Mouse (Mus musculus) heart, adult 2 months (tissue): ENCODE results near the gene Psmd9. TPM values are rescaled to one million over a fixed set of nuclear protein-coding genes. Genes with fewer than 3 reads are reported as not detected.

Experiments
- DNase-seq, 2 experiments: peaks; one replicate each; pipeline ENCODE4 v3.0.0; 2021
- H3K27ac ChIP-seq: fragments of 200-600 bp; 2 replicates; pipeline ENCODE4 v1.8.1; 2022
- H3K27me3 ChIP-seq: fragments of 200-500 bp; 2 replicates; pipeline ENCODE4 v1.6.1; 2012; ENCODE audit warnings: mild to moderate bottlenecking, low read length, inconsistent platforms, mixed read lengths; ENCODE audit not compliant: control insufficient read depth, insufficient read depth
- H3K36me3 ChIP-seq: fragments of 200-500 bp; 2 replicates; pipeline ENCODE4 v1.6.1; 2012; ENCODE audit warnings: low read length, inconsistent platforms; ENCODE audit not compliant: control insufficient read depth, insufficient read depth
- H3K4me1 ChIP-seq: fragments of 200-500 bp; 2 replicates; pipeline ENCODE4 v1.6.1; 2011; ENCODE audit warnings: low read length; ENCODE audit not compliant: control insufficient read depth, insufficient read depth
- H3K4me3 ChIP-seq: fragments of 200-600 bp; 2 replicates; pipeline ENCODE4 v1.8.1; 2022
- H3K79me2 ChIP-seq: fragments of 200-500 bp; replicated peaks from 2 replicates; pipeline ENCODE4 v1.6.1; 2012; ENCODE audit warnings: mild to moderate bottlenecking, inconsistent platforms, low read length, moderate library complexity, mixed read lengths; ENCODE audit not compliant: control insufficient read depth, insufficient read depth
- H3K9ac ChIP-seq: fragments of 200-500 bp; 2 replicates; pipeline ENCODE4 v1.6.1; 2012; ENCODE audit warnings: low read depth, mild to moderate bottlenecking, control low read depth, inconsistent platforms, low read length, mixed read lengths
- CTCF ChIP-seq: fragments of 200-600 bp; IDR thresholded peaks from 2 replicates; pipeline ENCODE4 v1.8.1; 2022; ENCODE audit warnings: antibody characterized with exemption, mild to moderate bottlenecking, moderate library complexity
- EP300 ChIP-seq: fragments of 200-500 bp; IDR thresholded peaks from 2 replicates; pipeline ENCODE4 v1.6.1; 2011; ENCODE audit warnings: low read depth, low read length, control low read depth; ENCODE audit not compliant: insufficient read depth
- POLR2A ChIP-seq: fragments of 200-500 bp; IDR thresholded peaks from 2 replicates; pipeline ENCODE4 v1.6.1; 2011; ENCODE audit warnings: mild to moderate bottlenecking, low read depth, low read length, control low read depth; ENCODE audit not compliant: insufficient read depth
- WGBS: fragments of 180-500 bp; shearing (Covaris S2); methylation state at CpG from one replicate; pipeline ENCODE4 v1.1.7; 2018; 5-methylcytosine and 5-hydroxymethylcytosine counted together
- intact Hi-C: fragments of 180-260 bp; cut with DNase I; formaldehyde crosslinking; loops from one replicate; pipeline ENCODE4 v1.15.1; 2025
- polyA plus RNA-seq: library from polyadenylated mRNA; depleted of rRNA; stranded (reverse); fragments of >200 nt; gene quantifications from 2 replicates; pipeline ENCODE4 v1.2.3, GENCODE M21; 2012
- total RNA-seq, 2 experiments: library from RNA; stranded (reverse); gene quantifications; 2 replicates each; pipeline ENCODE4 v1.2.3; 2021

Psmd9 gene
- total and polyA plus RNA-seq, 3 experiments, result 13.3 to 16.4 (median 14.8) TPM

- Histone ChIP-seq H3K4me1 (peaks cover 11% of the 10 kb centered on the region), H3K36me3 (peaks cover 10% of the 10 kb centered on the region), H3K4me3 (no peak overlapping the region), H3K27ac (no peak overlapping the region), H3K27me3 (no peaks in the 10 kb centered on the region), H3K79me2 (peaks cover 12% of the 10 kb centered on the region), H3K9ac (no peak overlapping the region)
- 80% methylated on average over 25 of the region's 25 CpGs for WGBS
- TF ChIP-seq CTCF (no peak), POLR2A (no peak), EP300 (no peak)
- intact Hi-C loops, result loop anchor here (2.0 kb wide), 1 partner anchor 83 kb away; no protein-coding TSS in a partner anchor
- DNase-seq, result no peak
Observed at GRCm38 (mm10) chr5:123148073-123148722, 21.0 kb upstream of the Psmd9 start.

- peak overlapping the region; percentile 25; the same call in 1 of the 2 replicates for H3K9ac ChIP-seq
- H3K36me3 ChIP-seq, result peaks cover 4% of the 10 kb centered on the region; the same call in 1 of the 2 replicates
- intact Hi-C loops, result loop anchor here (1.0 to 2.0 kb wide), 3 partner anchors 16 to 85 kb away; no protein-coding TSS in a partner anchor
Observed at GRCm38 (mm10) chr5:123149451-123150400, 19.5 kb upstream of the Psmd9 start.

GRCm38 (mm10) chr5:123150641-123151040, 18.6 kb upstream of the Psmd9 start:
- H3K36me3 ChIP-seq, result peaks cover 4% of the 10 kb centered on the region; the same call in 1 of the 2 replicates
- no peaks in the 10 kb centered on the region for H3K27me3 ChIP-seq
- WGBS, result 31% methylated on average over 7 of the region's 7 CpGs
- intact Hi-C loops, result no loop called here
- DNase-seq, result peak in 1 of 2 experiments; percentile 53
- no peak overlapping the region for H3K27ac ChIP-seq
- no peak overlapping the region for H3K4me3 ChIP-seq
- peaks cover 6% of the 10 kb centered on the region for H3K4me1 ChIP-seq
- TF ChIP-seq EP300 (no peak), CTCF (no peak), POLR2A (no peak)
- no peak overlapping the region for H3K9ac ChIP-seq
- peaks cover 8% of the 10 kb centered on the region for H3K79me2 ChIP-seq

More at GRCm38 (mm10) chr5:123149451-123150400, 19.5 kb upstream of the Psmd9 start:
- no peak; the same call in 1 of the 2 replicates for TF ChIP-seq POLR2A
- peak; percentile 86 for TF ChIP-seq EP300
- peak; percentile 86 for TF ChIP-seq CTCF
- Histone ChIP-seq H3K4me3 (peak overlapping the region; percentile 32), H3K27ac (peak overlapping the region; percentile 42), H3K79me2 (peaks cover 8% of the 10 kb centered on the region), H3K27me3 (no peaks in the 10 kb centered on the region), H3K4me1 (peaks cover 6% of the 10 kb centered on the region)
- WGBS, result 6% methylated on average over 19 of the region's 19 CpGs
- DNase-seq, result peak; percentile 89 to 94

GRCm38 (mm10) chr5:123151077-123151476, 18.1 kb upstream of the Psmd9 start:
- Histone ChIP-seq H3K4me3 (no peak overlapping the region), H3K36me3 (peaks cover 4% of the 10 kb centered on the region; the same call in 1 of the 2 replicates), H3K27me3 (no peaks in the 10 kb centered on the region), H3K9ac (no peak overlapping the region), H3K79me2 (peaks cover 8% of the 10 kb centered on the region), H3K27ac (no peak overlapping the region), H3K4me1 (peaks cover 6% of the 10 kb centered on the region)
- DNase-seq, result peak; percentile 48 to 72
- 29% methylated on average over 7 of the region's 7 CpGs for WGBS
- intact Hi-C loops, result no loop called here
- no peak for TF ChIP-seq POLR2A
- TF ChIP-seq EP300, result no peak
- TF ChIP-seq CTCF, result no peak

- no peak for DNase-seq
- peaks cover 8% of the 10 kb centered on the region for H3K79me2 ChIP-seq
- H3K27me3 ChIP-seq, result no peaks in the 10 kb centered on the region
- intact Hi-C loops, result no loop called here
- peaks cover 6% of the 10 kb centered on the region for H3K4me1 ChIP-seq
- WGBS, result 79% methylated on average over 19 of the region's 19 CpGs
- H3K4me3 ChIP-seq, result no peak overlapping the region
- no peak overlapping the region for H3K27ac ChIP-seq
- H3K9ac ChIP-seq, result no peak overlapping the region
- TF ChIP-seq EP300 (no peak), POLR2A (no peak), CTCF (no peak)
- H3K36me3 ChIP-seq, result peaks cover 4% of the 10 kb centered on the region; the same call in 1 of the 2 replicates
Observed at GRCm38 (mm10) chr5:123151707-123152362, 17.4 kb upstream of the Psmd9 start.
